Mouse (Mus musculus) adrenal gland, postnatal 0 days (tissue): ENCODE data around the gene Ceacam14. TPM values are rescaled to one million over a fixed set of nuclear protein-coding genes. Genes with fewer than 3 reads are reported as not detected.

Experiments
- polyA plus RNA-seq: library from polyadenylated mRNA; unstranded; fragments of >200 nt; fragmentation: Nextera tagmentation; extraction: Ambion mirVana; gene quantifications from 2 replicates; pipeline ENCODE4 v1.2.1, GENCODE M21; 2015

The Ceacam14 gene
- polyA plus RNA-seq, result not detected in 2 replicates

GRCm38 (mm10) chr7:17812333-17812732 is at the start of gene Ceacam14:
TSS of gene Ceacam14 (plus strand) at chr7:17812633.

Other genes starting within 250 kb of the Ceacam14 start
- not detected in 2 replicates for gene Ceacam5, start 99.4 kb upstream of the Ceacam14 start, polyA plus RNA-seq
- gene Gm5155, start 59.1 kb downstream of the Ceacam14 start, polyA plus RNA-seq, result not detected in 2 replicates
- not detected in 2 replicates for gene Ceacam11, start 159.5 kb downstream of the Ceacam14 start, polyA plus RNA-seq
- not detected in 2 replicates for gene Ceacam13, start 197.3 kb downstream of the Ceacam14 start, polyA plus RNA-seq